Mouse (Mus musculus) spleen, postnatal 14 days (tissue): ENCODE results near the gene B130006D01Rik.
"Not testable (repeated sequence)": the region's sequence is repeated elsewhere in the genome, so short reads cannot be mapped to it uniquely, and the experiment has no call there.

ENCODE experiments used
- DNase-seq, 2 experiments: peaks; one replicate each; pipeline ENCODE4 v3.0.0; 2021 to 2022; ENCODE audit warnings: low spot score in 2 of 2

Gene B130006D01Rik

GRCm38 (mm10) chr11:95713225-95713810 lies 10.1 kb upstream of the B130006D01Rik start:
- peak; percentile 44 to 55 for DNase-seq

DNA sequence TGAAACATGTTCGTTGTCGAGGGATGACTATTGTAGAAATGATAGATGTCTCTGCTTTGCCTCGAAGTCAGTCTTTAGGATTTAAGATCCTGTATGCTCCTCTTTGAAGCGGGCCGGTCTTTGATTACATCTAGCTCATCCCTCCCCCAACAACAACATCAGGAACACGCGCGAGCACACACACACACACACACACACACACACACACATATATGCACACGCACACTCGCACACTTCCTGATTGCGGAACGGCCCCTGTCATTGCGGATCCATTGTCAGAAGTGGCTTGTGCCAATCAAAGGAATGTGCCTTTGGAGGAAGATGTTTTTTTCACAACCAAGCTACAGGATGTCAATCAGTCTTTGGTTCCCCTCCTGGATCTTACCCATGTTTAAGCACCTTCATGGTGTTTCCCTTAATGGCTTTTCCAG lies 9.6 kb upstream of the B130006D01Rik start:
- DNase-seq, result no peak

DNA sequence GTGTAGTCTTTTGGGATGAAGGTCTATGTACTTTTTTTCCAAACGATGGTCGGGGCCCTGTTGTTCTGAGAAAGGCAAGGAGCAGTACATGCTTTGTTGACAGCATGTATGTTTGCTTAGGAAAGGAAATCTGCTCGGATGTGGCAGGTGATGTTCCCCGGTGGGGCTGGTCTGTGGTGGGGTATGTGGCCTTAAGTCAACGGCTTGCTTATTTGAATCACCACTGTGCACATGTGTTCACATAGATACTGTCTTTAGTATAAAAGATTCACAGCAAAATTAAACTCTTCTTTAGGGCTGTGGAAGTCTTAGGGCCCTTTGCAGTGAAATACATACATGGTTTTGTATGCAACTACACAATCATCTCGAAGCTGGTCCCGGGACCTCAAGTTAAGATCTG lies 9.0 kb upstream of the B130006D01Rik start:
- DNase-seq, result no peak

- DNase-seq, result no peak
Measured at GRCm38 (mm10) chr11:95716136-95716535, 7.3 kb upstream of the B130006D01Rik start.

GRCm38 (mm10) chr11:95719356-95719755 lies 4.0 kb upstream of the B130006D01Rik start:
- DNase-seq, result no peak

GRCm38 (mm10) chr11:95724466-95724865 lies 1.1 kb downstream of the B130006D01Rik start:
- DNase-seq, result no peak

DNA sequence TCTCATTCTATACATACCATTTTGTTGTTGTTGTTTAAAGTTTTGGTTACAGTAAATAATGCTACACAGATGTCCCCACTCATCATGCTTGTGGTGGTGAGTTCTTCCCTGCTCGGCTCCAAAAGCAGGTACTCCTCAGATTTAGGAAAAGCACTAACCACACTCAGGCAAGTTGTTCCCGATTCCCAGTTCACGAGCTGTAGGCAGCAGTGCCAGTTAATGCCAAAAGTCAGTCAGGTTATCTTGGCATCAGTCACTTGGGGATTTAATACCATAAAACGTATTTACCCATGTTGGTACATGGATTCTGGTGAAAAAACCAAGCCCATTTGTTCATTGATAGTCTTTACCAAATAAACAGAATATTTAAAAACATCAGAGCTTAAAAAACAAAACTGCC lies 2.8 kb downstream of the B130006D01Rik start:
- DNase-seq, result no peak

DNA sequence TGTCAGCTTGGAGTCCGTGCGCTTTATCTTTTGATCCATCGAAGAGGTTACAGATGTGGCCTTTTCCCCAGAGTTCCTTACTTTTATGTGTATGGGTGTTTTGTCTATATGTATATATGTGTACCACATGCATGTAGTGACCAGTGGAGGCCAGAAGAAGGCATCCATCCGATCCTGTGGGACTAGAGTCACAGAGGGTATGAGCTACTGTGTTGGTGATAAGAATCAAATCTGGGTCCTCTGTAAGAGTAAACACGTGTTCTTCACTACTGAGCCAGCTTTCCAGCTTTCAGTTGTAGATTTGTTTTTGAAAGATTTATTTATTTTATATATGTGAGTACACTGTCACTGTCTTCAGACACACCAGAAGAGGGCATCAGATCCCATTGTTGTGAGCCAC lies 4.6 kb downstream of the B130006D01Rik start:
- DNase-seq, result no peak

DNA sequence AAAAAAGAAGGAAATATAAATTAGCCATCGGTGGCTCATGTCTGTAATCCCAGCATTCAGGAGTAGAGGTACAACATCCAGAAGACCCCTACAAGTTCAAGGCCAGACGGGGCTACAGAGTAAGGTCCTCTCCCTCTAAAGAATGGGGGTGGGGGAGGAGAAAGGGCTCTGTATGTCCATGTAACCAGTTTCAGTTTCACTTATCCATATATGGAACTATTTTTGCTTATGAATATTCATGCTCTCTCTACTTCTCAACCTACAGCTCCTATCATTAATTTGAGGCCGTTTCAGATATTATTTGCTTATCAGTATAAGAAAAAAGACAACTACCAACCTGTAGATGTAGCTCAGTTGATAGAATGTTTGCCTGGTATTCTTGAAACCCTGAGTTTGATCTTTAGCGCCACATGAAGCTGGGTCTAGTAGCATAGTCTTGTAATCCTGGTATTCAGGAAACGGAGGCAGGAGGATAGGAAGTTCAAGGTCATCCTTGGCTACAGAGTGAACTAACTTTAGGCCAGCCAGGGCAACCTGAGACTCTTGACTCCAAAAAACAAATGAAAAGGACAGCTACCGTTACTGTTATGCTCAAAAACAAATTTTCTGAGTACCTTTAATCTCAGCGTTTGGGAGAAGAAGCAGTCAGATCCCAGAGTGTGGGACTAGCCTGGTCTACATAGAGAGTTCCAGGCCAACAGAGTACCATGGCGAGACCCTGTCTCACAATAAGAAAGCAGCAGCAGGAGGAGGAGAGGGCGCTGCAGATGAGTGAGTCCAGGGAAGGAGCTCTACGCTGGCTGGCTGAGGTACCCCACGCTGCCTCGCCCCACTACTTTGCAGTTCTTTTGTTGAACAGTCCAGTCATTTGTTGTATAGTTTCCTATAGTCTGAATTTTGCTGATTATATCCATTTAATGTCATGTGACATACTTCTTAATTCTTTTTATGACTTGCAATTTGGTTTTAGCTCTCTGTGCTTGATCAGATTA lies 5.8 kb downstream of the B130006D01Rik start:
- no peak for DNase-seq

DNA sequence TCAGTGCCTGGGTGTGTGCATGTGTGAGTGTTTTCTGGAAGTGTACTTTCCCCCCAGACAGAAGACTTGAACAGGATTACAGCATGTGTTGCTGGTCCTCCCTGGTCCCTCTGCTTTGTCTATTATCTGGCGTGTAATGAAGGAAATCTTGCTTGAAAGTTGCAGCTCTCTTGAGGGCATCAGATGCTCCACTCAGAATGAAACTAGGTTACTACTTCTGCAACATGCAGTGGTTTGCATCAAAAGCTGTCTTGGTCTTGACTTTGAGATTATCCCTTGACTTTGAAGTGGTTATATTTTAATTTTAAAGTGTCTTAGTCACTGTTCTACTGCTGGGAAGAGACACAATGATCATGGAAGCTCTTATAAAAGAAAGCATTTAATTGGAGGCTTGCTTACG lies 11.1 kb downstream of the B130006D01Rik start:
- DNase-seq, result no peak

DNA sequence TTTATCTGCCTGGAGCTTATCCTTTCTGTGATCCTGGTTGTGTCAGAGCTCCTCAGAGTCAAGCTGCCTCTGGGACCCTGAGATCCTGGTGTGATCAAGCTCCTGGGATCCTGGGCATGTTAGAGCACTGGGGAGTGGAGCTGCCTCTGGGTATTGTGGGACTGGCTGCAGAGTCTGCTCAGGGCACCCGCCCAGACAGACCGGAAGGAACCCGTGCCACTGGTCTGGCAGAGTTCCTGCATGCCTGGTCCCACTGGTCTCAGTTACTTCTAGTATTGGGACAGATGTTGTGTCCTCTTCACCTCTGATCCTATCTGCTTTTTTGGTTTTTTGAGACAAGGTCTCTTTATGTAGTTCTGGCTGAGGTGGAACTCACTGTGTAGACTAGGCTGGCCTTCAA lies 14.4 kb downstream of the B130006D01Rik start:
- no peak for DNase-seq

- DNase-seq, result no peak
Measured at GRCm38 (mm10) chr11:95744521-95744920, 21.1 kb downstream of the B130006D01Rik start.

DNA sequence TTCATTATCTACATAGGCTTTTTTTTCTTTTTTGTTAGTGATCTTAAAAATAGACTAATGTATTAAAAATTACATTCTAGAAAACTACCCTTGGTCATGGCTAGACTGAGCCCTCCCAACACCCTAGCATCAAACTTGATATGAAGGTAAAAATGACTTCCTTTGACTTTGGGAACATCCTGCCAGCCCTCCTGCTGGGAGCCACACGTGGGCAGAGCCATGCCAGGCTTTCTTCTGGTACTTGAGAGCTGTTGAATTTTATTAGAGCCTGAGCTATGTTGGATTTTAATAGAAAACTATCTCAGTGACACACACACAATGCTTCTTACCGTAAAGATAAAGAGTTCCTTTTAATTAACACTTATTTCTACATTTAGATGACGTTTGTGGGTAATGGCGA lies 23.4 kb downstream of the B130006D01Rik start:
- no peak for DNase-seq

GRCm38 (mm10) chr11:95748331-95748730 lies 24.9 kb downstream of the B130006D01Rik start:
- no peak for DNase-seq

- DNase-seq, result no peak
Measured at GRCm38 (mm10) chr11:95749619-95750018, 26.2 kb downstream of the B130006D01Rik start.

- peak; percentile 48 to 83 for DNase-seq
Measured at GRCm38 (mm10) chr11:95750995-95751394, 27.6 kb downstream of the B130006D01Rik start.

GRCm38 (mm10) chr11:95755137-95755536 lies 31.8 kb downstream of the B130006D01Rik start:
- not testable (repeated sequence) for DNase-seq

DNA sequence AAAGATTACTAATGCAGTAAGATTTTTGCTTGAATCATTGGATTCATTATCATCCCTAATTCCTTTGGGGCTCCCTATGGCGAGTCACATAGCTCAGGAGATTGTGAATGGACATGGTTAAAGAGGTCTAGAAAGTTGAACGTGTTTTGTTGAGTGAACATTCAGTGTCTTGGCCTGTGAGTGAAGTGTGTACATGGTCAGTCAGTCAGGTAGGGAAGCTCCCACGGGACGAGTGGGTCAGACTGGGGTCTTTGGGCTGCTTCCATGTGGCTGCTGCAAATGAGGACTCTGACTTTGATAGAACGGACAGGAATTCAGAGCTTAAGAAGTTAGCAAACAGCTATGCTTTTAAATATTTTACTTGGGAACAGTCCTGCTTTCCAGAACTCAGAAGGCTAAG lies 37.1 kb downstream of the B130006D01Rik start:
- DNase-seq, result no peak

GRCm38 (mm10) chr11:95762996-95763395 lies 39.6 kb downstream of the B130006D01Rik start:
- no peak for DNase-seq

GRCm38 (mm10) chr11:95764806-95765205 lies 41.4 kb downstream of the B130006D01Rik start:
- DNase-seq, result no peak

- no peak for DNase-seq
Measured at GRCm38 (mm10) chr11:95765334-95765733, 41.9 kb downstream of the B130006D01Rik start.

DNA sequence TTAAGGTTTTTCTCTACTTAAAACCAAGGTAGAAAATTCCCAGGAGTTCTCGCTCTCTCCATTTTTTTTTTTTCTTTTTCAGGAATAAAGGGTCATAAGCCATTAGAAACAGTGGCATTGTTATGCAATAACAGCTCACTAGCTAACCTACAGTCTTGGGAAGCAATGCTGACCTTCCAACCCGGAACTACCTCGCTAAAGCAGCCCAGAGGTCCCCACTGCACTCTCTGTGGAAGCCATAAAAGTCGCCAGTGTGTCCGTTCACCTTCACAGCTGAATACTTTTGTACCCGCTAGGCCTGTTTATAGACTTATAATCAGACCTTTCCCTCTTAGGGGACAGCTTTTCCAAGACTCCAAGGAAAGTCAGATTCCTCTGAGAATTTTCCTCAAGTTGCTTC lies 44.9 kb downstream of the B130006D01Rik start:
- DNase-seq, result no peak

DNA sequence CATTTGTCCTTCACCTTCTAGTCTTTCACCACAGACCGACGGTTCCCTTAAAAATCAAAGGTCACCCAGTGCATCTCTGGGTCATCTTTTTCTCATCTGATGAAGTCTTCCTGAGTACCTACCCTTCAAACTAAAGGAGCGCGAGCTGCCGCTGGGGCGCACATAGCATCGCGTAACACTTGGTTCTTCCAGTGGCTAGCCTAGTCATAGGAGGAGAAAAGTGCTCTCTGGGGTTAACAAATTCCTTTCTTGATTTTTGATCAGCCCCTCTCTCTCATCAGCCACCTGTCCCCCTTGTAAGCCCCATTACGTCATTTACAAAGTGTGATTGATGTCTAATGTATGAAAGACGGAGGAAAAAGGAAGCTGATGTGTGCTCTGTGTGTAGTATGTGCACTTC lies 45.8 kb downstream of the B130006D01Rik start:
- no peak for DNase-seq
